Mouse (Mus musculus): ENCODE results near the gene Npr3. TPM values are rescaled to one million over a fixed set of nuclear protein-coding genes. Genes with fewer than 3 reads are reported as not detected.
"Not testable (repeated sequence)": the region's sequence is repeated elsewhere in the genome, so short reads cannot be mapped to it uniquely, and the experiment has no call there.

Gene Npr3
- total RNA-seq, 2 experiments from 2014 or later = 15.7 to 17.7 TPM

- no peak for TF ChIP-seq CTCF (conservative IDR thresholded peaks at IDR 0.05)
- no peak for DNase-seq (ENCODE audit: low spot score in 2 of 2)
- Histone ChIP-seq H3K27ac (peak overlapping the region; percentile 92), H3K4me3 (no peak overlapping the region)
These were observed 43.6 kb downstream of the Npr3 start for GRCm38 (mm10) chr15:11863540-11863818.

- Histone ChIP-seq H3K4me3 (no peak overlapping the region), H3K27ac (peak overlapping the region; percentile 92)
- peak; percentile 33 to 51 for DNase-seq (ENCODE audit: low spot score in 2 of 2)
- no peak for TF ChIP-seq CTCF (conservative IDR thresholded peaks at IDR 0.05)
These were observed 44.1 kb downstream of the Npr3 start for GRCm38 (mm10) chr15:11862785-11863539.

DNA sequence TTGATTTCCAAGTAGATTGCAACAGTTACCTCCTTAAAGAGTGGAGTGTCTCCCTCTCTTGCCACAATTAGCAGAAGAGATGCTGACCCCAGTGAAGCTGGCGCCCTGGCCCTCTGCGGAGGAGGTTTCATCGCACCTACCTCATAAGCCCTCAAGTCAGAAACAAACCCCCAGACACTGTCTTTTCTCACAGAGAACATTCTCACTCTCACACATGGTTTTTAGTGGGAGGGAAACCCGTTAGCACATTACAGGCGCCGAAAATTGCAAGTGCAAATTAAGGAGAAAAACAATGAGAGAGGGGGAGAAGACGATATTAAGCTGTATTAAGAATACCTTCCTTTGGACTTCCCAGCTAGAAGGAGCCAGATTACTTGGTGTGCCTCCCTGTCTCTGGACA is 44.8 kb downstream of the Npr3 start:
- peak overlapping the region; percentile 92 for H3K27ac ChIP-seq
- H3K4me3 ChIP-seq = no peak overlapping the region
- TF ChIP-seq CTCF (conservative IDR thresholded peaks at IDR 0.05) = no peak
- DNase-seq (ENCODE audit: low spot score in 2 of 2) = no peak

DNA sequence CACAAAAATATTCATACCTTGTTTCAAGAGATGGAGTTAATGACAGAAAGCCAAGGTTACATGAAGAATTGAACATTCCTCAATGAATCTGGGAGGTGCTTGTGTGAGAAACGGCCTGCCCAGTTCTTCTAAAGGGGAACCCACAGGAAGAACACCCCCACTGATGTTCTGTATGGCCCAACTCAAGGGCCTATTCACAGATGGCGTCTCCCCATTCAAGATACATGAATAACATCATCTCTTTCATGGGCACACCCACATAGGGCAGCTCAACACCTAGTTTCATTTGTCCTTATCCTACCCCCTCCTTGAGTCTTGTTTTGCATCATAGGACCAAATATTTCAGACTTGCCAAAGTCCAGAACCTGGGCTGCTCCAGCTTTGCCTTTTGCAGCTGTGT is 46.8 kb downstream of the Npr3 start:
- TF ChIP-seq CTCF (conservative IDR thresholded peaks at IDR 0.05) = no peak
- no peak for DNase-seq (ENCODE audit: low spot score in 2 of 2)
- no peak overlapping the region for H3K4me3 ChIP-seq
- no peak overlapping the region for H3K27ac ChIP-seq

DNA sequence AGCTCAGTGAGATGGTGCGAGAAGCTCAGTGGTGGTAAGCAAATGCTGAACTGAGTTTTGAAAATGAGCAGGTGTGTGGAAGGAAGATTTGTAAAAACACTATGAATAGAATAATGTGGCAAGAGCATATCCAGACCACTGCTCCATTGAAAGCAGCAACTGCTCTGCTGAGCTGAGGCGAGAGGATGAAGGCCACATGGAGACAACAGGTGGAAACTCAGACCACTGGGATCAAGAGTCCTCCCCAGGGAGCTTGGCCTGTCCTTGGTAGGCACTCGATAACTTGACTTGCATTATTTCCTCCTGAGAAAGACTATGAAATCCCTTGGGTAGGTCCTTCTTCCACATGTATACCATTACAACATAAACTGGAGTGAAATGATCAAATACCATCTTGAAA is 47.3 kb downstream of the Npr3 start:
- TF ChIP-seq CTCF (conservative IDR thresholded peaks at IDR 0.05) = no peak
- DNase-seq (ENCODE audit: low spot score in 2 of 2) = no peak
- Histone ChIP-seq H3K27ac (no peak overlapping the region), H3K4me3 (no peak overlapping the region)

DNA sequence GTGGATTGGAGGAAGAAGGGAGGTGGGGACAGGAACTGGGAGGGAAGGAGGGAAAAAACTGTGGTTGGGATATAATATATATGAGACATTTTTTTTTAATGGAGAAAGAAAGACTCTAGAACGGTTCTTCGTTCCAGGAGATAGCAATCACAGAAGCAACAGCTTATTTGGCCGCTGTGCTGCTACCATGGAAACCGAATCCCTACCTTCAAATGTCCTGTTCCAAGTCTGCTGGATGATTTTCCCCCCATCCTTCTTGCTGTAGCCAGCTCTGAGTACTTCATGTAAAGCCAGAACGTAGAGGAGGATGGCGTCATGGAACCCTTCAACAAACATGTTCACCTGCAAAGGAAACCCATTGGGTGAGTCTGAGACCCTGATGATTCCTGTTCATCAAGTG is 48.7 kb downstream of the Npr3 start:
- no peak overlapping the region for H3K4me3 ChIP-seq
- no peak for TF ChIP-seq CTCF (conservative IDR thresholded peaks at IDR 0.05)
- H3K27ac ChIP-seq = no peak overlapping the region
- DNase-seq (ENCODE audit: low spot score in 2 of 2) = peak in 1 of 2 experiments; percentile 44

- H3K27ac ChIP-seq = no peak overlapping the region
- H3K4me3 ChIP-seq = no peak overlapping the region
- no peak for DNase-seq (ENCODE audit: low spot score in 2 of 2)
- TF ChIP-seq CTCF (conservative IDR thresholded peaks at IDR 0.05) = no peak
These were observed 61.7 kb downstream of the Npr3 start for GRCm38 (mm10) chr15:11845204-11846062.

DNA sequence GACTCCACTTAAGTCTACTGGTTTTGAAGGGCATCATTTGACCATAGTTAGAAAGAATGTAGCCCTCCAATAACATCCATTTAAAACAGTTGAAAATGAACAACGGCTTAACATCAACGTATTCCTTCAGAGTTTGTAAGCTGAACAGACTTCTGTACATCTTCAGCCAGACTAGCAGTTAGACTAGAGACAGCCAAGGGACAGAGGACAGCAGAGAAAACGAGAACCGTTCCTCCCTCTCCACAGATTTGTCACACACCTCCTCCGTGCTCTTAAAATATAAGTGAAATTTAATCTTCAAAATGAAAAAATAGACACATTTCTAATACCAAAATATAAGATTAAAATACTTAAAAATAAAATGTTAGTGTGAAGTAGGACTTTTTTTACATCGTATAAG is 63.0 kb downstream of the Npr3 start:
- no peak overlapping the region for H3K27ac ChIP-seq
- DNase-seq (ENCODE audit: low spot score in 2 of 2) = no peak
- no peak for TF ChIP-seq CTCF (conservative IDR thresholded peaks at IDR 0.05)
- H3K4me3 ChIP-seq = no peak overlapping the region

GRCm38 (mm10) chr15:11841828-11842227 is 65.3 kb downstream of the Npr3 start:
- no peak overlapping the region for H3K4me3 ChIP-seq
- H3K27ac ChIP-seq = no peak overlapping the region
- no peak for DNase-seq (ENCODE audit: low spot score in 2 of 2)
- TF ChIP-seq CTCF (conservative IDR thresholded peaks at IDR 0.05) = no peak

GRCm38 (mm10) chr15:11835913-11836312 is 71.2 kb downstream of the Npr3 start:
- no peak for TF ChIP-seq CTCF (conservative IDR thresholded peaks at IDR 0.05)
- DNase-seq (ENCODE audit: low spot score in 2 of 2) = no peak
- Histone ChIP-seq H3K27ac (no peak overlapping the region), H3K4me3 (no peak overlapping the region)

DNA sequence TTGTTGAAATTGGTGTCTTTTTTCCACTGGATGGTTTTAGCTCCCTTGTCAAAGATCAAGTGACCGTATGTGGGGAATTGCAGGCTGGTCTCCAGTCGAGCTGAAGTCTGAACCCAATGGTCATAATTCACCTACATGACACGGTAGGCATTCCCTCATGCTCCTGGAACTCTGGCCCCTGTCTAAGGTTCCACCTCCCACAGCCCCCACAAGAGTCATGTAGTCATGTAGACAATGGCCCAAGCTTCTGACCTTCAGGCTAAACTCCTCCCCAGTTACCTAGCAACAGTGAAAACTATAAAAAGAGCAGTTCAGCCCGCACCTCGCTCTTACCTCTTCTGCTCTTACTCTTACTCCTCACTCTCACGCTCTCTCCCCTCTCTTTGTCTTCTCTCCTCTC is 84.7 kb downstream of the Npr3 start:
- DNase-seq (ENCODE audit: low spot score in 2 of 2); H3K27ac ChIP-seq; H3K4me3 ChIP-seq: not testable (repeated sequence)

- no peak overlapping the region for H3K27ac ChIP-seq
- no peak overlapping the region for H3K4me3 ChIP-seq
- DNase-seq (ENCODE audit: low spot score in 2 of 2) = no peak
- TF ChIP-seq CTCF (conservative IDR thresholded peaks at IDR 0.05) = no peak
These were observed 91.5 kb downstream of the Npr3 start for GRCm38 (mm10) chr15:11815551-11815950.

DNA sequence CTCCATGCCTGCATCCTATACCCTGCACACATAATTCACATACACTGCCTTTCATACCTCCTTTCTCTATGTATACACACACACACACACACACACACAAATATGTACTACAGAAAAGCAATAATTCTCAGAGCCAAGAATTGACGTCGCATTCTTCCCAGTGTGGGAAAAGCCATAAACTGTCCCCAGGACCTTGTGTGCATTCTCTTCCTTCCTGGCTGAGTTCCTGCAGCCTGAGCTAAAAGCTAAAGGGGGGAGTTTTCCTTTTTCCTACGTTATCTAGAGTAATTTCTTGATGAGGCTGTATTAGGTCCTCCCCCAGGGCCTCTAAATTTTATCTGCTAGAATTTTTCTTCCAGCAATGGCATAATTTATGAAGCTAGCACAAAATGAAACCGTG is 103.5 kb downstream of the Npr3 start:
- no peak for TF ChIP-seq CTCF (conservative IDR thresholded peaks at IDR 0.05)
- no peak overlapping the region for H3K27ac ChIP-seq
- DNase-seq (ENCODE audit: low spot score in 2 of 2) = no peak
- H3K4me3 ChIP-seq = no peak overlapping the region

Measured in layer of hippocampus, adult 2 months (tissue).